Comparison of ENCODE assay signal across 9 mouse cellular contexts in the genomic region with DNA sequence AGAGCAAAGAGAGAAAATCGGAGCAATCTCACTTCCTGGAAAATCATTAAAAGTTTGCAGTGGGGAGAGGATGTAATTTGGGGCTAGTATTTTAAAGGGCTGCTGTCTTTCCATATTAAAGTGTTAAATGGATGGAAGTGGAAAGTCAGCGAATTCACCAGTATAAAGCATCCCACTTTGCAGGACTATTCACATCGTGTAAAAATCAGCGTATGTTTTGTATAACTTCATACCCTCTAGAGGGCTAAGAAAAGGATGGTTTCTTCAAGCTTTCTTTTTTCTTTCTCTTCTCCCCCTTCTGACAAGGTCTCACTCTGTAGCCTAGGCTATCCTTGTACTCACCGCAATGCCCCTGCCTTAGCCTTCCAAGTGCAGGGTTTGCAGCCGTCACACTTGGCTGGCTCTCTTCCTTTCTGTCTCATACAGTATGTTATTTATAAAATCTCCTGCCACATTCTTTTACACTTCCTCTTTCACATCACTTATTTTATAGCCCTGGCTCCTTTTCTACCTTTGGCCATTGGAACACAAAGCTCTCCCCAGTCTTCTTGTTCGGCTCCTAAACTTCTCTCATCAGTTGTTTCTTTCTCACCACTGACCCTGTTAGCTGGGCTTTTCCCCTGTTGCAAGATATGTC. TPM values are rescaled to one million over a fixed set of nuclear protein-coding genes. Genes with fewer than 3 reads are reported as not detected.
A peak's percentile ranks its signal among the peaks of the same experiment; 100 is the strongest.
DNase-seq lines count a peak whose midpoint lies in the region; ATAC-seq and TF ChIP-seq lines count a peak whose summit lies in the region.
"Had no signal": no experiment of that assay in that cellular context is flagged by ENCODE, and none has a peak within 500 bp of the region (broad histone marks: within the 10 kb centered on the region; RNA-seq: fewer than 3 reads in every experiment).

No protein-coding gene starts in this region.

- H3K9me3 ChIP-seq in kidney, embryonic 14.5 days (ENCODE audit: control insufficient read depth, low read length) = no peaks in the 10 kb centered on the region
- H3K9me3 ChIP-seq in CH12.LX (replicated peaks; ENCODE audit: low read length) = no peaks in the 10 kb centered on the region
- no peaks in the 10 kb centered on the region for H3K9me3 ChIP-seq in intestine, embryonic 14.5 days (ENCODE audit: control insufficient read depth, low read length)
- no peaks in the 10 kb centered on the region for H3K9me3 ChIP-seq in forebrain, embryonic 10.5 days
- H3K9me3 ChIP-seq in hindbrain, embryonic 16.5 days (ENCODE audit: control insufficient read depth, low read length) = no peaks in the 10 kb centered on the region
- H3K9me3 ChIP-seq: G1E had no signal

- H3K27me3 ChIP-seq in kidney, embryonic 14.5 days (ENCODE audit: control insufficient read depth, insufficient read depth, low read length) = no peaks in the 10 kb centered on the region
- no peaks in the 10 kb centered on the region for H3K27me3 ChIP-seq in CH12.LX (replicated peaks)
- H3K27me3 ChIP-seq in intestine, embryonic 14.5 days (replicated peaks; ENCODE audit: control insufficient read depth, insufficient read depth, low read length) = no peaks in the 10 kb centered on the region
- no peaks in the 10 kb centered on the region for H3K27me3 ChIP-seq in forebrain, embryonic 10.5 days (ENCODE audit: poor library complexity, severe bottlenecking)
- no peaks in the 10 kb centered on the region for H3K27me3 ChIP-seq in hindbrain, embryonic 16.5 days (replicated peaks; ENCODE audit: control insufficient read depth, insufficient read depth, low read length)

- peaks cover 12% of the 10 kb centered on the region; the same call in 1 of the 2 replicates for H3K4me1 ChIP-seq in kidney, embryonic 14.5 days (ENCODE audit: control insufficient read depth, insufficient read depth, low read length)
- H3K4me1 ChIP-seq in CH12.LX (ENCODE audit: control insufficient read depth in 1 of 2, insufficient read depth in 2 of 2) = peaks cover 8 to 26% of the 10 kb centered on the region in 2 experiments
- peaks cover 15% of the 10 kb centered on the region for H3K4me1 ChIP-seq in intestine, embryonic 14.5 days (replicated peaks; ENCODE audit: control insufficient read depth, insufficient read depth, low read length)
- peaks cover 26% of the 10 kb centered on the region for H3K4me1 ChIP-seq in forebrain, embryonic 10.5 days
- peaks cover 14% of the 10 kb centered on the region for H3K4me1 ChIP-seq in hindbrain, embryonic 16.5 days (ENCODE audit: control insufficient read depth, insufficient read depth, low read depth, low read length)

- WGBS in kidney, embryonic 14.5 days = 68% methylated on average over 7 of the region's 7 CpGs
- WGBS in intestine, embryonic 14.5 days = 72% methylated on average over 7 of the region's 7 CpGs
- 18% methylated on average over 7 of the region's 7 CpGs for WGBS in macrophage (ENCODE audit: missing documents)
- WGBS in forebrain, embryonic 10.5 days = 88% methylated on average over 7 of the region's 7 CpGs
- 84% methylated on average over 7 of the region's 7 CpGs for WGBS in hindbrain, embryonic 16.5 days

- H3K4me3 ChIP-seq in kidney, embryonic 14.5 days (ENCODE audit: low read length) = no peak overlapping the region
- peak overlapping the region; percentile 60 to 84 (median 66) for H3K4me3 ChIP-seq in CH12.LX (replicated peaks in 1 of 3; ENCODE audit: low read depth in 2 of 3, low read length in 2 of 3, poor library complexity in 1 of 3)
- no peak overlapping the region for H3K4me3 ChIP-seq in intestine, embryonic 14.5 days (ENCODE audit: low read depth, low read length)
- peak overlapping the region; percentile 2; the same call in 1 of the 2 replicates for H3K4me3 ChIP-seq in macrophage (ENCODE audit: inconsistent target)
- H3K4me3 ChIP-seq in forebrain, embryonic 10.5 days = no peak overlapping the region
- H3K4me3 ChIP-seq in hindbrain, embryonic 16.5 days (ENCODE audit: low read length) = no peak overlapping the region

- H3K9ac ChIP-seq in kidney, embryonic 14.5 days (ENCODE audit: low read depth, low read length) = no peak overlapping the region
- H3K9ac ChIP-seq in CH12.LX (ENCODE audit: insufficient read depth, low read depth) = peak overlapping the region; percentile 98
- no peak overlapping the region for H3K9ac ChIP-seq in intestine, embryonic 14.5 days (ENCODE audit: low read length)
- H3K9ac ChIP-seq in hindbrain, embryonic 16.5 days (ENCODE audit: low read depth, low read length) = no peak overlapping the region

- no peak for TF ChIP-seq CTCF in CH12.LX (conservative IDR thresholded peaks at IDR 0.05 in 1 of 2, IDR thresholded peaks at IDR 0.05 in 1 of 2; ENCODE audit: low read depth in 2 of 2, low read length in 2 of 2)

- peak; percentile 95 for TF ChIP-seq EP300 in CH12.LX (IDR thresholded peaks at IDR 0.05; ENCODE audit: low read length)

- peaks cover 5% of the 10 kb centered on the region; the same call in 1 of the 2 replicates for H3K36me3 ChIP-seq in kidney, embryonic 14.5 days (ENCODE audit: control insufficient read depth, insufficient read depth, low read length)
- H3K36me3 ChIP-seq in CH12.LX (replicated peaks in 1 of 2; ENCODE audit: control insufficient read depth in 1 of 2, insufficient read depth in 1 of 2, low read length in 1 of 2) (peaks cover 0 to 3% of the 10 kb centered on the region in 2 experiments), macrophage (ENCODE audit: inconsistent target) (no peaks in the 10 kb centered on the region)
- peaks cover 3% of the 10 kb centered on the region; the same call in 1 of the 2 replicates for H3K36me3 ChIP-seq in intestine, embryonic 14.5 days (ENCODE audit: control insufficient read depth, insufficient read depth, low read length)
- H3K36me3 ChIP-seq in forebrain, embryonic 10.5 days (replicated peaks) = peaks cover 9% of the 10 kb centered on the region
- H3K36me3 ChIP-seq in hindbrain, embryonic 16.5 days (ENCODE audit: control insufficient read depth, insufficient read depth, low read length) = no peaks in the 10 kb centered on the region

- in situ Hi-C loops in CH12.LX (cut with MboI; ENCODE audit: low pct_ligation_motif_present, low pct_unique_long_range_greater_than_20kb, low sequenced_read_pairs) = loop anchor here (5.0 kb wide), 3 partner anchors 33 to 173 kb away; a partner anchor contains a TSS

- DNase-seq in kidney, adult 18-20 months = peak; percentile 43
- DNase-seq in CH12.LX (ENCODE audit: extremely low read depth) = peak; percentile 84
- DNase-seq in intestine, embryonic 14.5 days (ENCODE audit: low spot score) = no peak
- no peak for DNase-seq in forebrain, embryonic 10.5 days (ENCODE audit: extremely low spot score, low spot score)
- no peak for DNase-seq in cerebellum, adult 8-10 months

- dilution Hi-C loops in CH12.LX (cut with MboI; ENCODE audit: extremely low pct_ligation_motif_present, extremely low pct_unique_long_range_greater_than_20kb, low sequenced_read_pairs) = no loop called here

- H3K27ac ChIP-seq in kidney, embryonic 14.5 days (ENCODE audit: low read depth, low read length) = no peak overlapping the region; the same call in 1 of the 2 replicates
- H3K27ac ChIP-seq in CH12.LX (ENCODE audit: insufficient read depth, low read depth) = peak overlapping the region; percentile 83
- H3K27ac ChIP-seq in intestine, embryonic 14.5 days (ENCODE audit: low read depth) = peak overlapping the region; percentile 95; the same call in 1 of the 2 replicates
- H3K27ac ChIP-seq in macrophage = peak overlapping the region; percentile 93
- no peak overlapping the region for H3K27ac ChIP-seq in forebrain, embryonic 10.5 days
- H3K27ac ChIP-seq in hindbrain, embryonic 16.5 days (ENCODE audit: low read depth, low read length) = no peak overlapping the region

- no peak for ATAC-seq in kidney, embryonic 14.5 days (ENCODE audit: low FRiP score, low TSS enrichment)
- no peak for ATAC-seq in intestine, embryonic 14.5 days (replicated peaks; ENCODE audit: low FRiP score, low TSS enrichment, low read depth)
- no peak for ATAC-seq in hindbrain, embryonic 16.5 days

- no peak; the same call in 1 of the 2 replicates for TF ChIP-seq POLR2A in CH12.LX (IDR thresholded peaks at IDR 0.05; ENCODE audit: low read depth, low read length)

- H3K79me2 ChIP-seq in CH12.LX (replicated peaks; ENCODE audit: control insufficient read depth, extremely low read depth, insufficient read depth, poor library complexity, severe bottlenecking) (no peaks in the 10 kb centered on the region; the same call in 1 of the 2 replicates), macrophage (ENCODE audit: inconsistent target) (peaks cover 26% of the 10 kb centered on the region)

- TF ChIP-seq RAD21 in CH12.LX (IDR thresholded peaks at IDR 0.05; ENCODE audit: low read depth, low read length) = peak; percentile 0

- no peak overlapping the region for H3K4me2 ChIP-seq in kidney, embryonic 14.5 days (replicated peaks; ENCODE audit: low read depth, low read length)
- peak overlapping the region; percentile 88 for H3K4me2 ChIP-seq in CH12.LX (ENCODE audit: insufficient read depth, low read depth, poor library complexity, severe bottlenecking)
- H3K4me2 ChIP-seq in intestine, embryonic 14.5 days (ENCODE audit: low read length) = no peak overlapping the region
- H3K4me2 ChIP-seq in hindbrain, embryonic 16.5 days (ENCODE audit: low read length) = no peak overlapping the region

RNA-seq across cellular contexts. Expression of a gene that starts 1.8 kb away (rescaled TPM):
- polyA plus RNA-seq in kidney, embryonic 14.5 days (2014; fragmentation: Nextera tagmentation; extraction: Ambion mirVana) = 53.2 and 69.4 TPM in 2 replicates
- total RNA-seq in CH12.LX (2012; rRNA removed) (6.2 and 16.7 TPM in 2 replicates), CH12.LX (2014; rRNA removed) (20.8 and 23.1 TPM in 2 replicates)
- polyA plus RNA-seq in CH12.LX (2012; ENCODE audit: insufficient read length, low read depth) (5.8 and 6.2 TPM in 2 replicates), macrophage (2018) (7.1 to 28.6 TPM (median 10.4 TPM) in 3 replicates)
- 31.2 and 36.8 TPM in 2 replicates for polyA plus RNA-seq in intestine, embryonic 14.5 days (2014; fragmentation: Nextera tagmentation; extraction: Ambion mirVana)
- total RNA-seq in macrophage (2018; cell fraction: chromatin; rRNA removed) = 100 to 1,000 TPM in 3 of 26 experiments, 10 to 100 TPM in 23; 26.4 to 150 (median 55.7) TPM
- total RNA-seq in macrophage (2018; cell fraction: cytosol; rRNA removed) = 10 to 100 TPM; 14.4 to 98.0 (median 30.0) TPM
- 100 to 1,000 TPM in 3 of 26 experiments, 10 to 100 TPM in 23; 17.2 to 198 (median 69.3) TPM for total RNA-seq in macrophage (2018; cell fraction: nucleus; rRNA removed)
- 41.5 and 45.3 TPM in 2 replicates for polyA plus RNA-seq in forebrain, embryonic 10.5 days (2016; fragmentation: Nextera tagmentation; extraction: Ambion mirVana)
- polyA plus RNA-seq in hindbrain, embryonic 16.5 days (2015; fragmentation: Nextera tagmentation; extraction: Ambion mirVana) = 63.3 and 66.6 TPM in 2 replicates

RNA-seq across cellular contexts. Expression of a gene that starts 59.0 kb away (rescaled TPM):
- polyA plus RNA-seq in kidney, embryonic 14.5 days (2014; fragmentation: Nextera tagmentation; extraction: Ambion mirVana) = 1.1 and 1.4 TPM in 2 replicates
- total RNA-seq in CH12.LX (2012; rRNA removed) (0.25 and 0.42 TPM in 2 replicates), CH12.LX (2014; rRNA removed) (not detected in 2 replicates)
- polyA plus RNA-seq in CH12.LX (2012; ENCODE audit: insufficient read length, low read depth) (0.38 TPM in 1 of 2 replicates, not detected in the other), macrophage (2018) (not detected in 3 replicates)
- polyA plus RNA-seq in intestine, embryonic 14.5 days (2014; fragmentation: Nextera tagmentation; extraction: Ambion mirVana) = 1.0 and 1.5 TPM in 2 replicates
- total RNA-seq in macrophage (2018; cell fraction: chromatin; rRNA removed) = 1 to 10 TPM in 20 of 26 experiments, under 1 TPM in 1, not detected in 5; 0.75 to 4.9 (median 2.2) TPM
- total RNA-seq in macrophage (2018; cell fraction: cytosol; rRNA removed) = under 1 TPM in 5 of 26 experiments, not detected in 21; 0.17 to 0.69 (median 0.29) TPM
- 10 to 100 TPM in 1 of 26 experiments, 1 to 10 TPM in 19, under 1 TPM in 6; 0.61 to 29.4 (median 1.8) TPM for total RNA-seq in macrophage (2018; cell fraction: nucleus; rRNA removed)
- polyA plus RNA-seq in forebrain, embryonic 10.5 days (2016; fragmentation: Nextera tagmentation; extraction: Ambion mirVana) = 1.1 and 1.6 TPM in 2 replicates
- 0.95 and 1.3 TPM in 2 replicates for polyA plus RNA-seq in hindbrain, embryonic 16.5 days (2015; fragmentation: Nextera tagmentation; extraction: Ambion mirVana)

RNA-seq across cellular contexts. Expression of a gene that starts 59.0 kb away (rescaled TPM):
- 132 and 159 TPM in 2 replicates for polyA plus RNA-seq in kidney, embryonic 14.5 days (2014; fragmentation: Nextera tagmentation; extraction: Ambion mirVana)
- total RNA-seq in CH12.LX (2012; rRNA removed) (30.1 and 34.7 TPM in 2 replicates), CH12.LX (2014; rRNA removed) (91.6 and 93.3 TPM in 2 replicates)
- polyA plus RNA-seq in CH12.LX (2012; ENCODE audit: insufficient read length, low read depth) (59.5 and 82.1 TPM in 2 replicates), macrophage (2018) (104 to 136 TPM (median 120 TPM) in 3 replicates)
- polyA plus RNA-seq in intestine, embryonic 14.5 days (2014; fragmentation: Nextera tagmentation; extraction: Ambion mirVana) = 112 and 116 TPM in 2 replicates
- 10 to 100 TPM; 22.9 to 71.5 (median 44.0) TPM for total RNA-seq in macrophage (2018; cell fraction: chromatin; rRNA removed)
- 100 to 1,000 TPM in 25 of 26 experiments, 10 to 100 TPM in 1; 92.7 to 174 (median 124) TPM for total RNA-seq in macrophage (2018; cell fraction: cytosol; rRNA removed)
- 10 to 100 TPM; 42.4 to 80.2 (median 60.2) TPM for total RNA-seq in macrophage (2018; cell fraction: nucleus; rRNA removed)
- 107 and 108 TPM in 2 replicates for polyA plus RNA-seq in forebrain, embryonic 10.5 days (2016; fragmentation: Nextera tagmentation; extraction: Ambion mirVana)
- polyA plus RNA-seq in hindbrain, embryonic 16.5 days (2015; fragmentation: Nextera tagmentation; extraction: Ambion mirVana) = 118 and 125 TPM in 2 replicates

Comparison
In these comparisons a context has a peak if more than half of its experiments do, and no peak if none do; other contexts are left out.
1. DNase-seq: peak in kidney, adult 18-20 months (single experiment) and CH12.LX (single experiment); none in intestine, embryonic 14.5 days (single experiment), forebrain, embryonic 10.5 days (single experiment) and cerebellum, adult 8-10 months (single experiment).
2. H3K27ac ChIP-seq: peak in CH12.LX (single experiment), intestine, embryonic 14.5 days (single experiment) and macrophage (single experiment); none in kidney, embryonic 14.5 days (single experiment), forebrain, embryonic 10.5 days (single experiment) and hindbrain, embryonic 16.5 days (single experiment).
3. H3K4me3 ChIP-seq: peak in CH12.LX (3 of 3) and macrophage (single experiment); none in kidney, embryonic 14.5 days (single experiment), intestine, embryonic 14.5 days (single experiment), forebrain, embryonic 10.5 days (single experiment) and hindbrain, embryonic 16.5 days (single experiment).